Mouse (Mus musculus) olfactory bulb, adult 2 months (tissue): ENCODE results near the gene Ms4a15.

ENCODE experiments used
- CTCF ChIP-seq: fragments of 200-500 bp; IDR thresholded peaks from 2 replicates; pipeline ENCODE4 v1.5.1; 2012; ENCODE audit warnings: low read depth, mild to moderate bottlenecking, low read length, moderate library complexity; ENCODE audit not compliant: insufficient read depth
- POLR2A ChIP-seq: fragments of 200-500 bp; IDR thresholded peaks from 2 replicates; pipeline ENCODE4 v1.6.1; 2012; ENCODE audit warnings: mild to moderate bottlenecking, low read depth, low read length, moderate library complexity; ENCODE audit not compliant: insufficient read depth

GRCm38 (mm10) chr19:10940097-10940800 lies 52.8 kb downstream of the Ms4a15 start:
- TF ChIP-seq CTCF (peak; percentile 58; the same call in 1 of the 2 replicates), POLR2A (0 out of 2 replicates have a peak, but pooled peaks have one; percentile 4)
